Mouse (Mus musculus) hindbrain, embryonic 15.5 days (tissue): ENCODE results near the gene Grap2. TPM values are rescaled to one million over a fixed set of nuclear protein-coding genes. Genes with fewer than 3 reads are reported as not detected.
A peak's percentile ranks its signal among the peaks of the same experiment; 100 is the strongest.

Experiments
- ATAC-seq: fragments of 200-750 bp; cut with Nextera tagmentation; 2 replicates; pipeline ENCODE4 v1.8.0; 2017; ENCODE audit warnings: low read depth, moderate number of reproducible peaks, moderate TSS enrichment; ENCODE audit not compliant: low FRiP score
- H3K27ac ChIP-seq: fragments of 300-500 bp; sonication (generic); replicated peaks from 2 replicates; pipeline ENCODE4 v1.5.1; 2015; ENCODE audit warnings: mild to moderate bottlenecking, inconsistent platforms
- H3K27me3 ChIP-seq: fragments of 300-500 bp; sonication (generic); 2 replicates; pipeline ENCODE4 v1.6.1; 2015; ENCODE audit warnings: control low read depth, inconsistent platforms
- H3K36me3 ChIP-seq: fragments of 300-500 bp; sonication (generic); 2 replicates; pipeline ENCODE4 v1.6.1; 2015; ENCODE audit warnings: control low read depth, inconsistent platforms
- H3K4me1 ChIP-seq: fragments of 300-500 bp; sonication (generic); replicated peaks from 2 replicates; pipeline ENCODE4 v1.6.1; 2015; ENCODE audit warnings: control low read depth, inconsistent platforms
- H3K4me2 ChIP-seq: fragments of 300-500 bp; sonication (generic); 2 replicates; pipeline ENCODE4 v1.6.1; 2015; ENCODE audit warnings: moderate library complexity, mild to moderate bottlenecking, inconsistent platforms
- H3K4me3 ChIP-seq: fragments of 300-500 bp; sonication (generic); 2 replicates; pipeline ENCODE4 v1.5.1; 2015; ENCODE audit warnings: mild to moderate bottlenecking, inconsistent platforms
- H3K9ac ChIP-seq: fragments of 300-500 bp; sonication (generic); 2 replicates; pipeline ENCODE4 v1.6.1; 2015; ENCODE audit warnings: inconsistent platforms
- H3K9me3 ChIP-seq: fragments of 300-500 bp; sonication (generic); 2 replicates; pipeline ENCODE4 v1.6.1; 2016; ENCODE audit warnings: control low read depth, inconsistent platforms
- WGBS: fragments of 180-500 bp; shearing (Covaris S2); methylation state at CpG from one replicate; pipeline ENCODE4 v1.1.7; 2015; 5-methylcytosine and 5-hydroxymethylcytosine counted together
- polyA plus RNA-seq: library from polyadenylated mRNA; unstranded; fragments of >200 nt; fragmentation: Nextera tagmentation; extraction: Ambion mirVana; gene quantifications from 2 replicates; pipeline ENCODE4 v1.2.1, GENCODE M21; 2015

Gene Grap2
- polyA plus RNA-seq, 1 experiment from 2014 or later = 0.30 TPM

GRCm38 (mm10) chr15:80613904-80614303 lies 41.5 kb downstream of the Grap2 start:
- H3K27me3 ChIP-seq = peaks cover 6% of the 10 kb centered on the region
- WGBS = 61% methylated on average over 5 of the region's 5 CpGs

GRCm38 (mm10) chr15:80614500-80615289 lies 42.3 kb downstream of the Grap2 start:
- ATAC-seq = no peak
- no peaks in the 10 kb centered on the region for H3K9me3 ChIP-seq
- peaks cover 6% of the 10 kb centered on the region for H3K27me3 ChIP-seq
- H3K4me3 ChIP-seq = no peak overlapping the region
- no peak overlapping the region for H3K4me2 ChIP-seq
- WGBS = 71% methylated on average over 18 of the region's 18 CpGs
- no peaks in the 10 kb centered on the region for H3K36me3 ChIP-seq
- H3K27ac ChIP-seq = no peak overlapping the region
- no peak overlapping the region for H3K9ac ChIP-seq
- H3K4me1 ChIP-seq = peaks cover 20% of the 10 kb centered on the region

More at GRCm38 (mm10) chr15:80613904-80614303, 41.5 kb downstream of the Grap2 start:
- Histone ChIP-seq H3K9me3 (no peaks in the 10 kb centered on the region), H3K36me3 (no peaks in the 10 kb centered on the region), H3K4me2 (no peak overlapping the region), H3K4me3 (no peak overlapping the region), H3K9ac (no peak overlapping the region), H3K27ac (no peak overlapping the region), H3K4me1 (peaks cover 20% of the 10 kb centered on the region)
- ATAC-seq = no peak

- Histone ChIP-seq H3K4me3 (no peak overlapping the region), H3K36me3 (no peaks in the 10 kb centered on the region), H3K27ac (no peak overlapping the region), H3K9me3 (no peaks in the 10 kb centered on the region), H3K4me2 (no peak overlapping the region), H3K4me1 (peaks cover 20% of the 10 kb centered on the region), H3K27me3 (peaks cover 6% of the 10 kb centered on the region), H3K9ac (no peak overlapping the region)
- ATAC-seq = no peak
- 42% methylated on average over 2 of the region's 2 CpGs for WGBS
These were observed 42.8 kb downstream of the Grap2 start for GRCm38 (mm10) chr15:80615290-80615570.

GRCm38 (mm10) chr15:80615636-80616383 lies 43.4 kb downstream of the Grap2 start:
- Histone ChIP-seq H3K36me3 (no peaks in the 10 kb centered on the region), H3K27me3 (peaks cover 6% of the 10 kb centered on the region), H3K4me2 (peak overlapping the region; percentile 25), H3K4me3 (no peak overlapping the region), H3K4me1 (peaks cover 20% of the 10 kb centered on the region), H3K9ac (no peak overlapping the region), H3K27ac (0 out of 2 replicates have a peak overlapping the region, but pooled peaks have one; percentile 11), H3K9me3 (no peaks in the 10 kb centered on the region)
- no peak for ATAC-seq
- whole genome bisulfite sequencing = 6% methylated on average over 16 of the region's 17 CpGs

- Histone ChIP-seq H3K4me2 (no peak overlapping the region), H3K9ac (no peak overlapping the region), H3K36me3 (no peaks in the 10 kb centered on the region), H3K4me1 (peaks cover 20% of the 10 kb centered on the region), H3K9me3 (no peaks in the 10 kb centered on the region), H3K4me3 (no peak overlapping the region), H3K27me3 (peaks cover 6% of the 10 kb centered on the region), H3K27ac (no peak overlapping the region)
- no peak for ATAC-seq
- 51% methylated on average over 2 of the region's 2 CpGs for WGBS
These were observed 45.4 kb downstream of the Grap2 start for GRCm38 (mm10) chr15:80617839-80618238.

GRCm38 (mm10) chr15:80619166-80619565 lies 46.8 kb downstream of the Grap2 start:
- no peak for ATAC-seq
- Histone ChIP-seq H3K36me3 (no peaks in the 10 kb centered on the region), H3K27ac (no peak overlapping the region), H3K9ac (no peak overlapping the region), H3K4me3 (no peak overlapping the region), H3K27me3 (peaks cover 6% of the 10 kb centered on the region), H3K4me1 (peaks cover 19% of the 10 kb centered on the region), H3K4me2 (no peak overlapping the region), H3K9me3 (no peaks in the 10 kb centered on the region)
- 49% methylated on average over 5 of the region's 5 CpGs for WGBS

GRCm38 (mm10) chr15:80619786-80620185 lies 47.4 kb downstream of the Grap2 start:
- Histone ChIP-seq H3K4me1 (peaks cover 19% of the 10 kb centered on the region), H3K27me3 (peaks cover 6% of the 10 kb centered on the region), H3K4me2 (no peak overlapping the region), H3K4me3 (no peak overlapping the region), H3K9me3 (no peaks in the 10 kb centered on the region), H3K9ac (no peak overlapping the region), H3K27ac (no peak overlapping the region), H3K36me3 (no peaks in the 10 kb centered on the region)
- 83% methylated on average over 4 of the region's 4 CpGs for WGBS
- ATAC-seq = no peak

GRCm38 (mm10) chr15:80620371-80620770 lies 48.0 kb downstream of the Grap2 start:
- no peaks in the 10 kb centered on the region for H3K9me3 ChIP-seq
- no peak overlapping the region for H3K27ac ChIP-seq
- H3K27me3 ChIP-seq = peaks cover 6% of the 10 kb centered on the region
- H3K36me3 ChIP-seq = no peaks in the 10 kb centered on the region
- WGBS = 43% methylated on average over 8 of the region's 8 CpGs
- H3K4me2 ChIP-seq = no peak overlapping the region
- ATAC-seq = no peak
- peaks cover 18% of the 10 kb centered on the region for H3K4me1 ChIP-seq
- no peak overlapping the region for H3K9ac ChIP-seq
- H3K4me3 ChIP-seq = no peak overlapping the region

- ATAC-seq = 0 out of 2 replicates have a peak, but pooled peaks have one; percentile 27
- whole genome bisulfite sequencing = 47% methylated on average over 8 of the region's 8 CpGs
- H3K27ac ChIP-seq = no peak overlapping the region
- no peaks in the 10 kb centered on the region for H3K27me3 ChIP-seq
- H3K4me1 ChIP-seq = peaks cover 5% of the 10 kb centered on the region; the same call in 1 of the 2 replicates
- no peaks in the 10 kb centered on the region for H3K9me3 ChIP-seq
- H3K4me2 ChIP-seq = no peak overlapping the region
- no peak overlapping the region for H3K4me3 ChIP-seq
- no peak overlapping the region for H3K9ac ChIP-seq
- H3K36me3 ChIP-seq = no peaks in the 10 kb centered on the region
These were observed 50.9 kb downstream of the Grap2 start for GRCm38 (mm10) chr15:80623171-80623837.

GRCm38 (mm10) chr15:80626472-80626871 lies 54.1 kb downstream of the Grap2 start:
- 56% methylated on average over 6 of the region's 6 CpGs for WGBS
- no peaks in the 10 kb centered on the region for H3K9me3 ChIP-seq
- peaks cover 11% of the 10 kb centered on the region for H3K4me1 ChIP-seq
- no peak overlapping the region for H3K4me3 ChIP-seq
- H3K27me3 ChIP-seq = no peaks in the 10 kb centered on the region
- H3K9ac ChIP-seq = no peak overlapping the region
- ATAC-seq = no peak
- no peak overlapping the region for H3K4me2 ChIP-seq
- H3K27ac ChIP-seq = no peak overlapping the region
- no peaks in the 10 kb centered on the region for H3K36me3 ChIP-seq

GRCm38 (mm10) chr15:80630147-80630546 lies 57.8 kb downstream of the Grap2 start:
- Histone ChIP-seq H3K27ac (no peak overlapping the region), H3K9ac (no peak overlapping the region), H3K9me3 (no peaks in the 10 kb centered on the region), H3K4me1 (peaks cover 6% of the 10 kb centered on the region), H3K36me3 (no peaks in the 10 kb centered on the region), H3K27me3 (no peaks in the 10 kb centered on the region), H3K4me3 (no peak overlapping the region), H3K4me2 (no peak overlapping the region)
- no peak for ATAC-seq
- 69% methylated on average over 7 of the region's 7 CpGs for WGBS

GRCm38 (mm10) chr15:80630711-80631110 lies 58.3 kb downstream of the Grap2 start:
- no peaks in the 10 kb centered on the region for H3K9me3 ChIP-seq
- H3K27me3 ChIP-seq = no peaks in the 10 kb centered on the region
- no peak overlapping the region for H3K27ac ChIP-seq
- no peaks in the 10 kb centered on the region for H3K36me3 ChIP-seq
- H3K4me1 ChIP-seq = peaks cover 6% of the 10 kb centered on the region
- H3K9ac ChIP-seq = no peak overlapping the region
- H3K4me2 ChIP-seq = no peak overlapping the region
- WGBS = 52% methylated on average over 14 of the region's 14 CpGs
- ATAC-seq = no peak
- no peak overlapping the region for H3K4me3 ChIP-seq
